Mouse (Mus musculus) cerebellum, adult 2 months (tissue): ENCODE data around the gene Muc4.

Experiments used
- CTCF ChIP-seq: fragments of 200-500 bp; IDR thresholded peaks from 2 replicates; pipeline ENCODE4 v1.5.1; 2011; ENCODE audit warnings: low read depth, mild to moderate bottlenecking, control low read depth, low read length, moderate library complexity, borderline replicate concordance; ENCODE audit not compliant: insufficient read depth
- POLR2A ChIP-seq: fragments of 200-500 bp; IDR thresholded peaks from 2 replicates; pipeline ENCODE4 v1.6.1; 2011; ENCODE audit warnings: low read length, control low read depth, borderline replicate concordance; ENCODE audit not compliant: insufficient read depth

GRCm38 (mm10) chr16:32813362-32813761 is 77.7 kb downstream of the Muc4 start:
- TF ChIP-seq CTCF (no peak), POLR2A (no peak)
